Mouse (Mus musculus): ENCODE data around the gene Hoxb4. TPM values are rescaled to one million over a fixed set of nuclear protein-coding genes. Genes with fewer than 3 reads are reported as not detected.

Gene Hoxb4
- polyA plus RNA-seq (2012; rRNA removed): 1.3 and 1.5 TPM in 2 replicates

GRCm38 (mm10) chr11:96317608-96318367 is at the start of gene Hoxb4:
Gene Hoxb4, plus strand, starts transcription at chr11:96318267.
- no peak for DNase-seq
- TF ChIP-seq POLR2A (IDR thresholded peaks at IDR 0.05; ENCODE audit: control insufficient read depth, extremely low read depth, insufficient read depth, low read length, poor library complexity) (no peak), CTCF (IDR thresholded peaks at IDR 0.05; ENCODE audit: borderline replicate concordance, control insufficient read depth, extremely low read depth, insufficient read depth, low read length, poor library complexity) (no peak)
- H3K27ac ChIP-seq (ENCODE audit: control insufficient read depth, insufficient read depth, low read length): no peak within 1 kb of the TSS
- 41% methylated on average over 28 of the region's 28 CpGs for WGBS
- peak within 1 kb of the TSS; percentile 67 for H3K4me3 ChIP-seq (ENCODE audit: control insufficient read depth, insufficient read depth, low read length)
- peaks cover 36% of the 10 kb centered on the region for H3K27me3 ChIP-seq (ENCODE audit: control insufficient read depth, insufficient read depth, low read length)
- H3K4me1 ChIP-seq (replicated peaks; ENCODE audit: control insufficient read depth, insufficient read depth, low read length): peaks cover 15% of the 10 kb centered on the region
- H3K36me3 ChIP-seq (ENCODE audit: control insufficient read depth, insufficient read depth, low read length): no peaks in the 10 kb centered on the region

GRCm38 (mm10) chr11:96269869-96270268 is 48.2 kb upstream of the Hoxb4 start:
- WGBS: 5% methylated on average over 19 of the region's 19 CpGs
- H3K27me3 ChIP-seq (ENCODE audit: control insufficient read depth, insufficient read depth, low read length): peaks cover 47% of the 10 kb centered on the region

GRCm38 (mm10) chr11:96270996-96271540 is 47.0 kb upstream of the Hoxb4 start, which contains the start of gene Hoxb9:
Gene Hoxb9, plus strand, starts transcription at chr11:96271457.
- Histone ChIP-seq H3K4me3 (ENCODE audit: control insufficient read depth, insufficient read depth, low read length) (no peak within 1 kb of the TSS), H3K27ac (ENCODE audit: control insufficient read depth, insufficient read depth, low read length) (no peak within 1 kb of the TSS), H3K27me3 (ENCODE audit: control insufficient read depth, insufficient read depth, low read length) (peaks cover 46% of the 10 kb centered on the region), H3K36me3 (ENCODE audit: control insufficient read depth, insufficient read depth, low read length) (no peaks in the 10 kb centered on the region), H3K4me1 (replicated peaks; ENCODE audit: control insufficient read depth, insufficient read depth, low read length) (no peaks in the 10 kb centered on the region; the same call in 1 of the 2 replicates)
- no peak for DNase-seq
- TF ChIP-seq CTCF (IDR thresholded peaks at IDR 0.05; ENCODE audit: borderline replicate concordance, control insufficient read depth, extremely low read depth, insufficient read depth, low read length, poor library complexity) (no peak), POLR2A (IDR thresholded peaks at IDR 0.05; ENCODE audit: control insufficient read depth, extremely low read depth, insufficient read depth, low read length, poor library complexity) (no peak)
- 3% methylated on average over 40 of the region's 40 CpGs for WGBS

More at GRCm38 (mm10) chr11:96269869-96270268, 48.2 kb upstream of the Hoxb4 start:
- TF ChIP-seq CTCF (IDR thresholded peaks at IDR 0.05; ENCODE audit: borderline replicate concordance, control insufficient read depth, extremely low read depth, insufficient read depth, low read length, poor library complexity): no peak
- no peak for TF ChIP-seq POLR2A (IDR thresholded peaks at IDR 0.05; ENCODE audit: control insufficient read depth, extremely low read depth, insufficient read depth, low read length, poor library complexity)
- Histone ChIP-seq H3K4me1 (replicated peaks; ENCODE audit: control insufficient read depth, insufficient read depth, low read length) (no peaks in the 10 kb centered on the region; the same call in 1 of the 2 replicates), H3K36me3 (ENCODE audit: control insufficient read depth, insufficient read depth, low read length) (no peaks in the 10 kb centered on the region), H3K27ac (ENCODE audit: control insufficient read depth, insufficient read depth, low read length) (no peak overlapping the region), H3K4me3 (ENCODE audit: control insufficient read depth, insufficient read depth, low read length) (no peak overlapping the region)
- DNase-seq: no peak

- WGBS: 1% methylated on average over 52 of the region's 52 CpGs
- H3K4me1 ChIP-seq (replicated peaks; ENCODE audit: control insufficient read depth, insufficient read depth, low read length): no peaks in the 10 kb centered on the region; the same call in 1 of the 2 replicates
- no peak overlapping the region for H3K4me3 ChIP-seq (ENCODE audit: control insufficient read depth, insufficient read depth, low read length)
- TF ChIP-seq CTCF (IDR thresholded peaks at IDR 0.05; ENCODE audit: borderline replicate concordance, control insufficient read depth, extremely low read depth, insufficient read depth, low read length, poor library complexity) (0 out of 2 replicates have a peak, but pooled peaks have one; percentile 20), POLR2A (IDR thresholded peaks at IDR 0.05; ENCODE audit: control insufficient read depth, extremely low read depth, insufficient read depth, low read length, poor library complexity) (no peak)
- no peak overlapping the region for H3K27ac ChIP-seq (ENCODE audit: control insufficient read depth, insufficient read depth, low read length)
- H3K36me3 ChIP-seq (ENCODE audit: control insufficient read depth, insufficient read depth, low read length): no peaks in the 10 kb centered on the region
- no peak for DNase-seq
- peaks cover 47% of the 10 kb centered on the region for H3K27me3 ChIP-seq (ENCODE audit: control insufficient read depth, insufficient read depth, low read length)
Measured at GRCm38 (mm10) chr11:96271541-96272011, 46.5 kb upstream of the Hoxb4 start.

- peaks cover 49% of the 10 kb centered on the region for H3K27me3 ChIP-seq (ENCODE audit: control insufficient read depth, insufficient read depth, low read length)
- H3K27ac ChIP-seq (ENCODE audit: control insufficient read depth, insufficient read depth, low read length): no peak overlapping the region
- H3K4me1 ChIP-seq (replicated peaks; ENCODE audit: control insufficient read depth, insufficient read depth, low read length): no peaks in the 10 kb centered on the region; the same call in 1 of the 2 replicates
- DNase-seq: no peak
- H3K36me3 ChIP-seq (ENCODE audit: control insufficient read depth, insufficient read depth, low read length): no peaks in the 10 kb centered on the region
- WGBS: 4% methylated on average over 58 of the region's 58 CpGs
- TF ChIP-seq CTCF (IDR thresholded peaks at IDR 0.05; ENCODE audit: borderline replicate concordance, control insufficient read depth, extremely low read depth, insufficient read depth, low read length, poor library complexity) (no peak), POLR2A (IDR thresholded peaks at IDR 0.05; ENCODE audit: control insufficient read depth, extremely low read depth, insufficient read depth, low read length, poor library complexity) (no peak)
- no peak overlapping the region for H3K4me3 ChIP-seq (ENCODE audit: control insufficient read depth, insufficient read depth, low read length)
Measured at GRCm38 (mm10) chr11:96272024-96272921, 45.8 kb upstream of the Hoxb4 start.

GRCm38 (mm10) chr11:96274428-96274827 is 43.6 kb upstream of the Hoxb4 start:
- H3K4me1 ChIP-seq (replicated peaks; ENCODE audit: control insufficient read depth, insufficient read depth, low read length): no peaks in the 10 kb centered on the region; the same call in 1 of the 2 replicates
- H3K4me3 ChIP-seq (ENCODE audit: control insufficient read depth, insufficient read depth, low read length): no peak overlapping the region
- no peak overlapping the region for H3K27ac ChIP-seq (ENCODE audit: control insufficient read depth, insufficient read depth, low read length)
- H3K27me3 ChIP-seq (ENCODE audit: control insufficient read depth, insufficient read depth, low read length): peaks cover 46% of the 10 kb centered on the region
- 64% methylated on average over 10 of the region's 10 CpGs for WGBS
- no peak for DNase-seq
- H3K36me3 ChIP-seq (ENCODE audit: control insufficient read depth, insufficient read depth, low read length): no peaks in the 10 kb centered on the region
- TF ChIP-seq POLR2A (IDR thresholded peaks at IDR 0.05; ENCODE audit: control insufficient read depth, extremely low read depth, insufficient read depth, low read length, poor library complexity) (no peak), CTCF (IDR thresholded peaks at IDR 0.05; ENCODE audit: borderline replicate concordance, control insufficient read depth, extremely low read depth, insufficient read depth, low read length, poor library complexity) (no peak)
